Mouse (Mus musculus) CH12.LX (cell line): ENCODE results near the gene Cttnbp2nl. TPM values are rescaled to one million over a fixed set of nuclear protein-coding genes. Genes with fewer than 3 reads are reported as not detected.

Source experiments
- DNase-seq: peaks from one replicate; pipeline ENCODE4 v3.0.0-alpha.2; 2013; ENCODE audit errors: extremely low read depth
- H3K27ac ChIP-seq: 2 replicates; pipeline ENCODE4 v1.5.1; 2012; ENCODE audit warnings: low read depth, mild to moderate bottlenecking, control low read depth, moderate library complexity; ENCODE audit not compliant: insufficient read depth
- H3K27me3 ChIP-seq: replicated peaks from 2 replicates; pipeline ENCODE3; 2012; ENCODE audit warnings: inconsistent platforms
- H3K36me3 ChIP-seq, 2 experiments: replicated peaks in 1 of 2; 2 replicates each; pipeline versions ENCODE3 to v1.6.1; 2012; ENCODE audit warnings: inconsistent platforms in 1 of 2, low read length in 1 of 2, mild to moderate bottlenecking in 1 of 2, mixed read lengths in 1 of 2, moderate library complexity in 1 of 2; ENCODE audit not compliant: control insufficient read depth in 1 of 2, insufficient read depth in 1 of 2
- H3K4me1 ChIP-seq, 2 experiments: 2 replicates each; pipeline ENCODE4 v1.6.1; 2012; ENCODE audit warnings: inconsistent platforms in 1 of 2, moderate library complexity in 1 of 2; ENCODE audit not compliant: insufficient read depth in 2 of 2, control insufficient read depth in 1 of 2
- H3K4me2 ChIP-seq: 2 replicates; pipeline ENCODE4 v1.6.1; 2012; ENCODE audit warnings: low read depth, mild to moderate bottlenecking, control low read depth; ENCODE audit not compliant: poor library complexity, insufficient read depth, severe bottlenecking
- H3K4me3 ChIP-seq, 3 experiments: fragments of 150-350 bp in 1 of 3; sonication (generic) in 1 of 3; replicated peaks in 1 of 3; 2 replicates each; pipeline versions ENCODE3 to v1.5.1; 2011 to 2012; ENCODE audit warnings: low read depth in 2 of 3, low read length in 2 of 3, mild to moderate bottlenecking in 2 of 3, moderate library complexity in 2 of 3, control low read depth in 1 of 3, improper control_type of control experiment in 1 of 3, inconsistent platforms in 1 of 3, mixed read lengths in 1 of 3; ENCODE audit not compliant: poor library complexity in 1 of 3
- H3K79me2 ChIP-seq: replicated peaks from 2 replicates; pipeline ENCODE4 v1.6.1; 2012; ENCODE audit warnings: mild to moderate bottlenecking, moderate library complexity; ENCODE audit not compliant: control insufficient read depth, poor library complexity, insufficient read depth, severe bottlenecking; ENCODE audit errors: extremely low read depth
- H3K9ac ChIP-seq: 2 replicates; pipeline ENCODE4 v1.6.1; 2012; ENCODE audit warnings: low read depth, mild to moderate bottlenecking, control low read depth, moderate library complexity; ENCODE audit not compliant: insufficient read depth
- H3K9me3 ChIP-seq: replicated peaks from 2 replicates; pipeline ENCODE3; 2012; ENCODE audit warnings: low read length, inconsistent platforms, mixed read lengths
- BHLHE40 ChIP-seq: IDR thresholded peaks from 2 replicates; pipeline ENCODE4 v1.6.1; 2011; ENCODE audit warnings: mild to moderate bottlenecking, low read depth, low read length, improper control_type of control experiment
- CTCF ChIP-seq, 2 experiments: IDR thresholded peaks in 1 of 2; conservative IDR thresholded peaks in 1 of 2; 2 replicates each; pipeline ENCODE4 v1.5.1; 2011 to 2012; ENCODE audit warnings: low read depth in 2 of 2, low read length in 2 of 2, improper control_type of control experiment in 1 of 2, inconsistent platforms in 1 of 2, mild to moderate bottlenecking in 1 of 2, moderate library complexity in 1 of 2
- ELF1 ChIP-seq: IDR thresholded peaks from 2 replicates; pipeline ENCODE4 v1.6.1; 2014; ENCODE audit warnings: low read depth, mild to moderate bottlenecking, inconsistent platforms, low read length, improper control_type of control experiment
- EP300 ChIP-seq: IDR thresholded peaks from 2 replicates; pipeline ENCODE4 v1.6.1; 2011; ENCODE audit warnings: low read length, improper control_type of control experiment
- GABPA ChIP-seq: IDR thresholded peaks from 2 replicates; pipeline ENCODE4 v1.6.1; 2012; ENCODE audit warnings: low read depth, low read length, improper control_type of control experiment, inconsistent platforms; ENCODE audit not compliant: insufficient replicate concordance
- HCFC1 ChIP-seq: IDR thresholded peaks from 2 replicates; pipeline ENCODE4 v1.6.1; 2012; ENCODE audit warnings: low read depth, mild to moderate bottlenecking, inconsistent platforms, low read length, improper control_type of control experiment
- IRF4 ChIP-seq: IDR thresholded peaks from 2 replicates; pipeline ENCODE4 v1.6.1; 2014; ENCODE audit warnings: low read depth, mild to moderate bottlenecking, inconsistent platforms, low read length, improper control_type of control experiment
- JUN ChIP-seq: IDR thresholded peaks from 2 replicates; pipeline ENCODE4 v1.6.1; 2011; ENCODE audit warnings: low read depth, mild to moderate bottlenecking, low read length, improper control_type of control experiment, moderate library complexity; ENCODE audit not compliant: insufficient read depth
- JUND ChIP-seq: conservative IDR thresholded peaks from 2 replicates; pipeline ENCODE4 v1.6.1; 2011; ENCODE audit warnings: low read depth, low read length, improper control_type of control experiment
- MAZ ChIP-seq: IDR thresholded peaks from 2 replicates; pipeline ENCODE4 v1.6.1; 2012; ENCODE audit warnings: low read depth, mild to moderate bottlenecking, inconsistent platforms, low read length, improper control_type of control experiment, moderate library complexity
- MEF2A ChIP-seq: IDR thresholded peaks from 2 replicates; pipeline ENCODE4 v1.6.1; 2014; ENCODE audit warnings: low read depth, mild to moderate bottlenecking, inconsistent platforms, low read length, improper control_type of control experiment, borderline replicate concordance
- MXI1 ChIP-seq: IDR thresholded peaks from 2 replicates; pipeline ENCODE4 v1.6.1; 2011; ENCODE audit warnings: mild to moderate bottlenecking, low read depth, low read length, improper control_type of control experiment
- MYC ChIP-seq: IDR thresholded peaks from 2 replicates; pipeline ENCODE4 v1.6.1; 2011; ENCODE audit warnings: low read depth, mild to moderate bottlenecking, improper control_type of control experiment, low read length
- NELFE ChIP-seq: IDR thresholded peaks from 2 replicates; pipeline ENCODE4 v1.6.1; 2011; ENCODE audit warnings: low read depth, low read length, improper control_type of control experiment
- NRF1 ChIP-seq: IDR thresholded peaks from 2 replicates; pipeline ENCODE4 v1.6.1; 2014; ENCODE audit warnings: low read depth, mild to moderate bottlenecking, inconsistent platforms, low read length, improper control_type of control experiment, moderate library complexity
- RAD21 ChIP-seq: IDR thresholded peaks from 2 replicates; pipeline ENCODE4 v1.6.1; 2011; ENCODE audit warnings: low read depth, mild to moderate bottlenecking, low read length, improper control_type of control experiment, moderate library complexity
- SMC3 ChIP-seq: IDR thresholded peaks from 2 replicates; pipeline ENCODE4 v1.6.1; 2011; ENCODE audit warnings: low read depth, low read length, improper control_type of control experiment
- TBP ChIP-seq: conservative IDR thresholded peaks from 2 replicates; pipeline ENCODE4 v1.6.1; 2011; ENCODE audit warnings: low read depth, low read length, improper control_type of control experiment
- TCF12 ChIP-seq: IDR thresholded peaks from 2 replicates; pipeline ENCODE4 v1.6.1; 2014; ENCODE audit warnings: low read depth, mild to moderate bottlenecking, inconsistent platforms, low read length, improper control_type of control experiment
- USF2 ChIP-seq: conservative IDR thresholded peaks from 2 replicates; pipeline ENCODE4 v1.6.1; 2011; ENCODE audit warnings: low read depth, low read length, improper control_type of control experiment
- ZC3H11A ChIP-seq: IDR thresholded peaks from 2 replicates; pipeline ENCODE4 v1.6.1; 2012; ENCODE audit warnings: low read depth, mild to moderate bottlenecking, inconsistent platforms, low read length, improper control_type of control experiment
- ZMIZ1 ChIP-seq: IDR thresholded peaks from 2 replicates; pipeline ENCODE4 v1.6.1; 2012; ENCODE audit warnings: low read depth, mild to moderate bottlenecking, inconsistent platforms, low read length, improper control_type of control experiment
- ZNF384 ChIP-seq: IDR thresholded peaks from 2 replicates; pipeline ENCODE4 v1.6.1; 2012; ENCODE audit warnings: low read depth, low read length, improper control_type of control experiment, inconsistent platforms
- dilution Hi-C: fragments of 300-500 bp; cut with MboI; formaldehyde crosslinking; loops from 2 replicates; pipeline ENCODE4 v1.14.3; 2020; ENCODE audit warnings: low sequenced_read_pairs; ENCODE audit not compliant: extremely low pct_unique_long_range_greater_than_20kb, extremely low pct_ligation_motif_present
- in situ Hi-C: fragments of 300-500 bp; cut with MboI; formaldehyde crosslinking; loops from 3 replicates; pipeline ENCODE4 v1.14.3; 2019; ENCODE audit warnings: low sequenced_read_pairs, low pct_ligation_motif_present, low pct_unique_long_range_greater_than_20kb, mixed read lengths
- polyA plus RNA-seq: library from polyadenylated mRNA; unstranded; fragments of >175 nt; gene quantifications from 2 replicates; pipeline ENCODE4 v1.2.1, GENCODE M21; 2012; ENCODE audit warnings: low read depth; ENCODE audit not compliant: insufficient read length
- total RNA-seq, 2 experiments: library from RNA; depleted of rRNA; stranded (reverse); fragments of 300-350 nt in 1 of 2; fragments of >200 nt in 1 of 2; gene quantifications; 2 replicates each; pipeline ENCODE4 v1.2.3; 2012 to 2014

Cttnbp2nl gene
- total and polyA plus RNA-seq, 3 experiments, result 0.21 to 0.70 (median 0.43) TPM

DNA sequence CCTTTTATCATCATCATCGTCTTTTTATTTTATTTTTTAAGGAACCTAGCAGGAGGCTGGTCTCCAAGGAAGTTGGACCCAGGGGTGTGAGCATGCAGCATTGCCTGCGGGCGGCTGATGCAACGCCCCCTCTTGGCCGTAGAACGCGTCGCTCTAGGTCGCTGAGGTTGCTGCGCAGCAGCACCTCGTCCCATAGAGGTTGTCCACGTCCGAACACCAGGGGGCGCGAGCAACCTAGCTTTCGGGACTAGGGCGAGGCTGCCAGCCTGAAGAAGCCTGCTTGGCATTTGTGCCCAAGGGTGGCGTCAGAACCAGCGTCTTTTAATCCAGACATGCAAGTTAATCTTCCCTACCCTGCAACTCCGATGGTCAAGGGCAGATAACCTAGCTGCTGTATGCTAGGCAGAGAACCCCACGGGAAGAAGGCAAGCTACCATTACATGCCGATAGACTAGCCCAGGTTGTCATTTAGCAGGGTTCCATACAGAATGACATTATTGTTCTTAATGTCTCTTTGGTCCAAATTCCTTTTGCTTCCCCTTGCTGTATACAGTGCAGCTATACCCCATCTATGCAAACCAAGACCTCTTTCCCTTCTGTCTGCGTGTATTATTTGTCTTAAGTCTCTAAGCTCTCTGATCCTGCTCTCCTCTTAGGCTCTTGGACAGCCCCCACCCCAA is 60.1 kb downstream of the Cttnbp2nl start:
- Histone ChIP-seq H3K4me3 (no peak overlapping the region), H3K9ac (peak overlapping the region; percentile 46; the same call in 1 of the 2 replicates), H3K27me3 (no peaks in the 10 kb centered on the region), H3K36me3 (no peaks in the 10 kb centered on the region), H3K27ac (no peak overlapping the region), H3K79me2 (no peaks in the 10 kb centered on the region), H3K9me3 (no peaks in the 10 kb centered on the region), H3K4me2 (peak overlapping the region; percentile 54), H3K4me1 (peaks cover 0 to 3% of the 10 kb centered on the region in 2 experiments; a peak in 1 of 4 replicates)
- dilution Hi-C loops (no loop called here), in situ Hi-C loops (loop anchor here (5.0 kb wide), 1 partner anchor 49 kb away; no protein-coding TSS in a partner anchor)
- peak; percentile 85 for DNase-seq
- TF ChIP-seq ZC3H11A, result peak; percentile 71
- peak; percentile 64; the same call in 1 of the 2 replicates for TF ChIP-seq IRF4
- TF ChIP-seq MAZ, result 0 out of 2 replicates have a peak, but pooled peaks have one; percentile 28
- peak; percentile 55 for TF ChIP-seq TCF12
- TF ChIP-seq USF2, result no peak
- TF ChIP-seq JUND, result 0 out of 2 replicates have a peak, but pooled peaks have one; percentile 11
- peak; percentile 54; the same call in 1 of the 2 replicates for TF ChIP-seq NELFE
- 0 out of 2 replicates have a peak, but pooled peaks have one; percentile 15 for TF ChIP-seq ELF1
- peak; percentile 98 for TF ChIP-seq SMC3
- TF ChIP-seq CTCF (conservative IDR thresholded peaks at IDR 0.05 in 1 of 2, IDR thresholded peaks at IDR 0.05 in 1 of 2; ENCODE audit: low read depth in 2 of 2, low read length in 2 of 2), result peak; percentile 41 to 99; a peak in 3 of 4 replicates
- TF ChIP-seq RAD21, result peak; percentile 87
- 0 out of 2 replicates have a peak, but pooled peaks have one; percentile 30 for TF ChIP-seq MYC
- peak; percentile 72 for TF ChIP-seq NRF1
- TF ChIP-seq HCFC1, result no peak
- TF ChIP-seq MEF2A, result 0 out of 2 replicates have a peak, but pooled peaks have one; percentile 13
- TF ChIP-seq BHLHE40, result no peak
- no peak for TF ChIP-seq TBP
- TF ChIP-seq ZNF384, result no peak
- TF ChIP-seq JUN, result no peak
- TF ChIP-seq, all 38 proteins: peak for 13

DNA sequence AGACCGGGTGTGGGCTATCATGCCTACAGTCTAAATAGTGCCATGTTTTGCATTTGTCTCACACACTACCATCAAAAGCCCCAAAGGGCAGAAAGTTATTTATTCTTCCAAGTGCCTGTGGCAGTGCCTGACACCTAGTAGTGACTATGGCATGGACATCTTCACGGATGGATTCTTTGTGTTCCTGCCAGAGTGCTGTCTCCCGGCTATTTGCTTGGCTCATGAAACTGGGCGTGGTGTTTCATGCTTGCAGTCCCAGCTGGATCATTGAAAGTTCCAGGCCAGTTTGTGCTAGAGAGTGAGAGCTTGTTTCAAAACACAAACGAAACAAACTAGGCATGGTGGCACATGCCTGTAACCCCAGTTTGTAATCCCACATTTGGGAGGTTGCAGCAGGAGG is 61.2 kb downstream of the Cttnbp2nl start:
- dilution Hi-C loops, result no loop called here
- no peak for DNase-seq

More for the DNA sequence above, 61.2 kb downstream of the Cttnbp2nl start:
- no peaks in the 10 kb centered on the region for H3K79me2 ChIP-seq
- H3K4me1 ChIP-seq, result peaks cover 0 to 3% of the 10 kb centered on the region in 2 experiments; a peak in 1 of 4 replicates
- H3K4me2 ChIP-seq, result peak overlapping the region; percentile 54; the same call in 1 of the 2 replicates
- H3K27me3 ChIP-seq, result no peaks in the 10 kb centered on the region
- H3K4me3 ChIP-seq, result no peak overlapping the region
- in situ Hi-C loops, result loop anchor here (5.0 kb wide), 1 partner anchor 51 kb away; no protein-coding TSS in a partner anchor
- H3K27ac ChIP-seq, result no peak overlapping the region
- no peaks in the 10 kb centered on the region for H3K9me3 ChIP-seq
- H3K9ac ChIP-seq, result no peak overlapping the region
- no peaks in the 10 kb centered on the region for H3K36me3 ChIP-seq
- no peak for TF ChIP-seq MXI1
- TF ChIP-seq NRF1, result no peak
- TF ChIP-seq MYC, result no peak
- no peak for TF ChIP-seq EP300
- no peak for TF ChIP-seq USF2
- no peak for TF ChIP-seq SMC3
- no peak for TF ChIP-seq TBP
- no peak for TF ChIP-seq GABPA
- no peak for TF ChIP-seq ZMIZ1
- TF ChIP-seq JUN, result no peak
- TF ChIP-seq MAZ, result no peak
